Mouse (Mus musculus) bone marrow, adult 2 months (tissue): Measurements from ENCODE around the gene Col9a3. TPM values are rescaled to one million over a fixed set of nuclear protein-coding genes. Genes with fewer than 3 reads are reported as not detected.

Experiments used
- H3K27ac ChIP-seq: fragments of 200-500 bp; 2 replicates; pipeline ENCODE4 v1.5.1; 2012; ENCODE audit warnings: low read depth, mild to moderate bottlenecking, control low read depth, inconsistent platforms, low read length; ENCODE audit not compliant: control insufficient read depth, poor library complexity, insufficient read depth
- H3K4me1 ChIP-seq: fragments of 200-500 bp; 2 replicates; pipeline ENCODE4 v1.6.1; 2011; ENCODE audit warnings: low read length; ENCODE audit not compliant: control insufficient read depth, insufficient read depth
- H3K4me3 ChIP-seq: fragments of 200-500 bp; replicated peaks from 2 replicates; pipeline ENCODE3; 2011; ENCODE audit warnings: mild to moderate bottlenecking, low read depth, low read length, control low read depth; ENCODE audit not compliant: control insufficient read depth
- CTCF ChIP-seq: fragments of 200-500 bp; IDR thresholded peaks from 2 replicates; pipeline ENCODE4 v1.5.1; 2011; ENCODE audit warnings: low read length, control low read depth; ENCODE audit not compliant: control insufficient read depth, insufficient read depth
- POLR2A ChIP-seq: fragments of 200-500 bp; IDR thresholded peaks from 2 replicates; pipeline ENCODE4 v1.6.1; 2011; ENCODE audit warnings: low read depth, mild to moderate bottlenecking, control low read depth, low read length, borderline replicate concordance; ENCODE audit not compliant: control insufficient read depth
- WGBS: fragments of 180-500 bp; shearing (Covaris S2); methylation state at CpG from one replicate; pipeline ENCODE4 v1.1.7; 2018; 5-methylcytosine and 5-hydroxymethylcytosine counted together
- polyA plus RNA-seq: library from polyadenylated mRNA; stranded (reverse); fragments of >200 nt; gene quantifications from 2 replicates; pipeline ENCODE4 v1.2.4, GENCODE M21; 2011; ENCODE audit warnings: low replicate concordance; ENCODE audit not compliant: missing spikeins, insufficient read depth, insufficient read length

Gene Col9a3
- polyA plus RNA-seq, 1 experiment: 1.4 TPM

- no peak for TF ChIP-seq CTCF
- TF ChIP-seq POLR2A: no peak
- Histone ChIP-seq H3K27ac (no peak overlapping the region), H3K4me3 (no peak overlapping the region), H3K4me1 (no peaks in the 10 kb centered on the region)
- 94% methylated on average over 5 of the region's 5 CpGs for WGBS
Observed at GRCm38 (mm10) chr2:180660521-180660920, 62.9 kb downstream of the Col9a3 start.

DNA sequence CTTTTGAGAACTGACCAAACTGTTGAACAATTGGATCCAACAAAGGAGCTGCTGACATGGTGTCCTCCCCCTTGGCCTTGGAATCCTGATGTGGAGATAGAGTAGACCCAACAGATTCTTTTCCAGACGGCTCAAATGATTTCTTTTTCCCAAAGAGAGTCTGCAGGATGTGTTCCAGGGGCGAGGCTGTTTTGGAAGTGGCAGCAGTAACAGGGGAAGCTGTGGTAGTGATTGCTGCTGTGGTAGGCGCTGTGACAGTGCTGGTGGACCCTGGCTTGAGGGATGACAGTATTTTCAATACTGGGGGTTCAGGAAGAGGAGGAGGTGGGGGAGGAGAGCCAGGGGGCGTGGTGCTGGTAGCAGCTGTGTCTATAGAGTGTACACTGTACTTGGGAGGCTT is 64.4 kb downstream of the Col9a3 start:
- Histone ChIP-seq H3K27ac (no peak overlapping the region), H3K4me1 (no peaks in the 10 kb centered on the region), H3K4me3 (no peak overlapping the region)
- WGBS: 87% methylated on average over 4 of the region's 4 CpGs
- no peak for TF ChIP-seq CTCF
- no peak for TF ChIP-seq POLR2A

Other genes with a start within 250 kb of the Col9a3 start
- gene Slco4a1, start 141.5 kb upstream of the Col9a3 start, polyA plus RNA-seq: 5.5 and 15.6 TPM in 2 replicates
- not detected in 2 replicates for gene Ntsr1, start 97.8 kb upstream of the Col9a3 start, polyA plus RNA-seq
- gene Mrgbp, start 16.5 kb upstream of the Col9a3 start, polyA plus RNA-seq: 15.1 and 23.8 TPM in 2 replicates
- gene Ogfr, start 8.5 kb upstream of the Col9a3 start, polyA plus RNA-seq: 28.5 and 40.6 TPM in 2 replicates
- gene Tcfl5, start 44.9 kb downstream of the Col9a3 start, polyA plus RNA-seq: 2.0 TPM in 1 of 2 replicates, not detected in the other
- gene Dido1, start 112.2 kb downstream of the Col9a3 start, polyA plus RNA-seq: 15.5 and 36.0 TPM in 2 replicates
- gene Gid8, start 112.3 kb downstream of the Col9a3 start, polyA plus RNA-seq: 79.0 and 81.5 TPM in 2 replicates
- 19.4 and 35.6 TPM in 2 replicates for gene Slc17a9, start 127.5 kb downstream of the Col9a3 start, polyA plus RNA-seq
- gene Bhlhe23, start 179.1 kb downstream of the Col9a3 start, polyA plus RNA-seq: not detected in 2 replicates